Mouse (Mus musculus): ENCODE data around the gene Zscan21.

DNA sequence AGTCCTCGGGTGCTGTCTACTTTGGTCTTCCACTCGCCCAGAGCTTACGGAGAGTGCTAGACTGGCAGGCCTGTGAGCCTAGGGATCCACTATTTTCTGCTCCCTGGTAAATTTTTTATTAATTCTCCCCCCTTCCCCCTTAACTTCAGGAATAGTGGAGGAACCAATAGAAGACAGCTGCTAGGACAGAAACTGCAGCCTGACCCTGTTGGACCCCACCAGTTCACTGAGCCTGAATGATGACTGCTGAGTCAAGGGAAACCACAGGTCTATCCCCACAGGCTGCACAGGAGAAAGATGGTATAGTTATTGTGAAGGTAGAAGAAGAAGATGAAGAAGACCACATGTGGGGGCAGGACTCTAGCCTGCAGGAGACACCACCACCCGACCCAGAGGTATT lies 23.9 kb upstream of the Zscan21 start:
- TF ChIP-seq CTCF (IDR thresholded peaks at IDR 0.05; ENCODE audit: borderline replicate concordance, extremely low read depth, insufficient read depth, insufficient read length) (no peak), POLR2A (IDR thresholded peaks at IDR 0.05; ENCODE audit: borderline replicate concordance, extremely low read depth, insufficient read depth, insufficient read length, poor library complexity, severe bottlenecking) (no peak)
